Mouse (Mus musculus): ENCODE data around the gene Gm5294.

Gm5294 gene

GRCm38 (mm10) chr5:138819780-138820179, at the start of gene Gm5294:
Gm5294 (plus strand) TSS chr5:138820080.
- DNase-seq: no peak

DNA sequence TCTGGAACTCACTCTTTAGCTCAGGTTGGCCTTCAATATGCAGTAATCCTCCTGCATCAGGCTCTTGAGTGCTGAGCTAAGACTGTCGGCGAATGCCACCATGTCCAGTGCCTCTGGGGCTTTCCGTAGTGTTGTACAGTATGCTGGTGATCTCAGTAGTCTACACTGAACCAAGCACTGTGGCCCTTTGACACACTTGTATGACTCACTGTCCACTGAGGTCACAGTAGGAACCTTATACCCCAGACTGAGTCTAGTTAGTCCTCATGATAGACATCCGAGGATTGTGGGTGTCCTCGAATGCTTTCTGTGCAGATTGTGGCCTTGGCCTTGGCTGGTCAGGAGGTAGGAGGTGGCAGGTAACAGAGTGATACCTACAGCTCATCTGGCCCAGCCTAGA, 44.8 kb upstream of the Gm5294 start:
- no peak for DNase-seq

DNA sequence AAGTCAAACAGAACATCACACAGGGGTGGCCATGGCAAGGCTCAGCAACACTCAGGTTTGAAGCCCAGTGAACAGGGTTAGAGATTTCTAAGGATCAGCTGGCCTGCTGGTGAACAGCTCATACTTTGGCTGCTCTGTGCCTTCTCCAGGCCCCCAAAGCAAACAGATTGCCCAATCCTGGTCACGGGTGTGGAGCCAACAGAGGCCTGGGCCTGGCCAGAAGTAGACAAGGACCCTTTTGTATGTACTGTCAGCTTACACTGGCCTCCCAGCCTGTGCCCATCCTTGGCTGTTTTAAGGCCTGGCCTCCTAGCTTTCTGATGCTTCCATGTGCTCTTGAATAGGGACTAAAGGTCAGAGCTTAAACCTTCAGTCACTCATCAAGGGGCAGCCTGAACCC, 43.5 kb upstream of the Gm5294 start:
- no peak for DNase-seq

GRCm38 (mm10) chr5:138778731-138779463, 41.0 kb upstream of the Gm5294 start:
- no peak for DNase-seq

DNA sequence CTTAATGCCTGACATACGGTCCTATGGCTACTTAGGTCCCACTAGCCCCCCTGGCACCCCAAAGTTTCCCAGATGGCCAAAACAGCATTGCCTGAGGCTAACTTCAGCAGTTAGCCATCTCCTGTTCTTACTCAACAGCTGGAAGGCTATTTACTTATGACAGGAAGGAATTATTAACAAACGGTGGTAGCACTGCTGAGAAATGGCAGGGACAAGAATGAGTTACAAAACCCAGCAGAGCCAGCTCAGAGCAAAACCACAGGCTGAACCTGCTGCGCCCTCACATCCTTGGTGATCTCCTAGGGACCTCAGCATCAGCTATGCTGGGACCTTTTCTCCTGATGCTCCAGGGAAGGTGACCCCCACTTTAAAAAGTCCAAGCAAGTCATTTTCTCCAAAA, 40.2 kb upstream of the Gm5294 start:
- DNase-seq: no peak

GRCm38 (mm10) chr5:138782697-138783096, 37.2 kb upstream of the Gm5294 start:
- no peak for DNase-seq

DNA sequence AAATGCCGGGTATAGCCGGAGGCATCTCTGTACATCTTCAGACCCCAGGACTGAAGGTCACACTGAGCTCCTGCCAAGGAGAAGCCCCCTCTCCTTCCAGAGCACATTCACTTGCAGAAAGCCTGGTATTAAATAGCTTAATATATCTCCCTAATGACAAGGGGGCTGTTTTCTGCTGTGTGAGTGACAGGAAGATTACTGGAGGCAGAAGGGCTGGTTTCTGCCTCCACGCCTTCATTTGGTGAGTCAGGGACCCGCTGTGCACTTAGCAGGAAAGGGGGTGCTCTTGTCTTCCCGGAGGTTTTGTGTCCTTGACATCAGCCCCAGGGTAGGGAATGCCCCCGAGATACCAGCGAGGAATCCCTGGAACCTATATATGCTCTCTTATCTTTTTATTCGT, 36.7 kb upstream of the Gm5294 start:
- no peak for DNase-seq

- no peak for DNase-seq
Measured at GRCm38 (mm10) chr5:138785986-138786515, 33.8 kb upstream of the Gm5294 start.

DNA sequence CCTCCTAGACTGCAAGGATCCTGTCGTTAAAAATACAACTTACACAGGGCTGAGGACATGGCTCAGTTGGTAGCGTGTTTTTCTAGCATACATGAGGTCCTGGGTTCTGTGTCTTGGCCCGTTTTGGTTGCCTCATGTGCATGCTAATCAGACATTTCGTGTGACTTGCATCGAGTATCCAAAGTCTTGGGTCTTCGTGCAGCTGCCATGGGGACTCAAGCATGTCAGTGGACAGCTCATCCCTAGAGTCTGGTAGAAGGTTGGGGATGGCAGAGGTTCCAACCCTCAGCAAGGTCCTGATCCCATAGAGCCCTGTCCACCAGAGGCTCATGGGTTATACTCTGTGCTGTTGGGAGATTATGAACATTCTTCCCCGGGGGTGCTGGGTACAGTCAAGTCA, 32.2 kb upstream of the Gm5294 start:
- DNase-seq: no peak

- no peak for DNase-seq
Measured at GRCm38 (mm10) chr5:138788481-138789211, 31.2 kb upstream of the Gm5294 start.

GRCm38 (mm10) chr5:138790954-138791480, 28.9 kb upstream of the Gm5294 start:
- no peak for DNase-seq

- DNase-seq: no peak
Measured at GRCm38 (mm10) chr5:138801588-138802116, 18.2 kb upstream of the Gm5294 start.

- DNase-seq: no peak
Measured at GRCm38 (mm10) chr5:138804286-138804685, 15.6 kb upstream of the Gm5294 start.

GRCm38 (mm10) chr5:138809767-138810166, 10.1 kb upstream of the Gm5294 start:
- no peak for DNase-seq

DNA sequence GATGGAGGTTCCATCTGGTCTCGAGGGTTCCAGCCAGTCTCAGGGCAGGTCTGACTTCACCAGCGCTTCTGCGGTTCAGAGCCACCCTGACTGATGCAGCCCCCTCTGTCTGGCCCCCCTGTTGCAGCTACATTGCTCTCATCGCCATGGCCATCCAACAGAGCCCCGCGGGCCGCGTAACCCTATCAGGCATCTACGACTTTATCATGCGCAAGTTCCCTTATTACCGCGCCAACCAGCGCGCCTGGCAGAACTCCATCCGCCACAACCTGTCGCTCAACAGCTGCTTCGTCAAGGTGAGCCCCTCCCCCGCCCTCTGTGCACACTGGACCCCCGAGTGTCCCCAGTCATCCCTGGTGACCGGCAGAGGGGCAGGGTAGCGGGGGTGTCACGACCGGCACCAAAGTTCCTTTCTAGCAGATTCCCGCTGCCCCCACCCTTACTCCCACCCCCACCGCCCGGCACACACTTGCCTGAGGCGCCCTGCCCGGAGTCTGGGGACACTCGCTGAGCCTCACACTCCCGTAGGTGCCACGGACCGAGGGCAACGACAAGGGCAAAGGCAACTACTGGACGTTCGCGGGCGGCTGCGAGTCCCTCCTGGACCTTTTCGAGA, 945 bp downstream of the Gm5294 start:
- DNase-seq: no peak

DNA sequence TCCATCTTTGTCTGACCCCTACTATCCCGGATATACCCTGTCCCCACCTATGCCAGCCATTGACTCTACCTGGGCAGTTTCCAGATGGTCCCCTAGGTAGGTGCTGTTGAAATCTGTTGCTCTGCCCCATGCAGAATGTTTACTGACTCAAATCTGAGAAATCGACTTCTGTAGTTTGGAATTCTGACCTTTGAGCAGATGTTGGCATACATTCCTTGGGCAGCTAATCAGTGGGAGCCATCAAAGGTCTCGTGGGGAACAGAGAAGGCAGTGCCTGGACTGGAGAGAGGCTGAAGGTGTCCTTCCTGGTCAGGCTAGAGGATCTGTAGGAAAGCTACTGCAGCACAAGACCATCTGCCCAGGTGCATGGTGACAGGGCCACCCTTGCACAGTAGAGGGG, 5.2 kb downstream of the Gm5294 start:
- DNase-seq: no peak

DNA sequence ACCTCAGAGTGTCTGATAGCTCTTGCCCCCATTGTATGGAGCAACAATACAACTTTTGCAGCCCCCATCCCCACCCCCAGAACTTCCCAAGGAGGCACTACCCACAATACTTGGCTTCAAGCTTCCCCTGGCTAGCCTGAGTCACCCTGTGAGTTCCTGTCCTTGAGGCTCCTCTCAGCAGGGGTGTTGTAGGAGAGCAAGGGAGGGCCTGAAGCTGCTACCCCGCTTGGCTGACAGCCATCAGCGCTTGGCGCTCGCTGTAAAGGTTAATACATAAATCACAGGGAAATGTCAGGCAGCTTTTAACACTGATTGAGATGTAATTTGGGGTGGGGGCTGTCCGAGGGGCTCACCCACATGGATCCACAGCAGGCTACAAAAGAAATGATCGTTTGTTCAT, 13.5 kb downstream of the Gm5294 start:
- DNase-seq: no peak

DNA sequence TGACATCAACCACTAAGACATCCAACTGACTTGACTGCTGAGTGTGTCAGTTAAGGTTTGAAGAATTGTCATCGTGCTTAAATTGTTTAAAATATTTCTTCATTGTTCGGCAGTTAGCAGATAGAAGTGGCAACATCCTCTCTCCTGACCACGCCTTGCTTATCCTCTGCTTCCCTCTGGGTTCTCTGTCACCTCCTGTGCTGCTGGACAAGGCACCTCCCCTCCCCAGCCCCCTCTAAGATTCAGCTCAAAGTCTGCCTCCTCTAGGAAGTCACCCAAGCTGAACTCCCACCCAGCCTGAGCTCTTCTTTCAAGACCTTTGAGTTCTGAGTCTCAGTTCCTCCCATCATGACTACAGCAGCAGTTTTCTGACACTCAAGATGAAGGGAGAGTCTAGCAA, 15.0 kb downstream of the Gm5294 start:
- no peak for DNase-seq

DNA sequence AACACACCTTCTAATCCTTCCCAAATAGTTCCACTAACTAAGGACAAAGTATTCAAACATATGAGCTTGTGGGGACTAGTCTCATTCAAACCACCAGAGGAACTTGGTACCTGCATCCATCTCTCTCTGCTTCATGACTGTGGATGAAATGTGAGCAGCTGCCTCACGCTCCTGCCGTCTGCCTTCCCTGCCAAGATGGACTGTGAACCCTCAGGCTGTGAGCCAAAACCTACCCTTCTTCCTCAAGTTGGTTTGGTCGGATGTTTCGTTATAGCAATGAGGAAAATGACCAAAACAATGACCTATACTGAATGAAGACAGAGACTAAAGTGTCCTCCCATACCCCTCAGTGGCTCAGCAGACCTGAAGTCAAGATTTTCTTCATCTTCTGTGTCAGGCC, 21.1 kb downstream of the Gm5294 start:
- no peak for DNase-seq

DNA sequence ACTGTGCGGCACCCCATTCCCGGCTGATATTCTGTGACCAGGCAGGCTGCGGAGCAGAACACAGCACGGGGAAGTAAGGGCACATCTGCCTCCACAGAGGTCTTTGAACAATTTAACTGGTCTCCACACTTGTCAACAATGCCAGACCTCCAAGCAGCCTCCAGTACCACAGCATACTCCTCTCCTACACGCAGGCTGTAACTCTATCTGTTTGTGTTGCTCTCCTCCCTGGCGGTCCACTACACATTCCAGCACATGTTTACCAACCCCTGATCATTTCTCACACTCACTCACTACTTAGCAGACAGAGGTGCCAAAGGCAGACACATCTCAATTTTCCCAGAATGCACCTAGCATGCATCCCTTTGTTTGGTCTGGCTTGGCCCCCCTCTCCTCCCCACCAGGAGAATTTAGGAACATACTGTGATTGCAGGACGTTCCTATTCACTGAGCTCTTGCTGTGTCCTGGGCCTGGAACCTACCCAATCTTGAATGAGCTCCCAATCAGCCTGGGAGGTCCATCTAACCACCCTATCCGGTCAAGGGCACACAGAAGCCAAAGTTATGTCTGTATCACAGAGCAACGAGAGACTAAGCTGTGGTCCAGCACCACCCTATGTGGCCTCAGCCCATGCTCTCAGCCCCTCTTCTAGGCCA, 23.4 kb downstream of the Gm5294 start:
- no peak for DNase-seq

DNA sequence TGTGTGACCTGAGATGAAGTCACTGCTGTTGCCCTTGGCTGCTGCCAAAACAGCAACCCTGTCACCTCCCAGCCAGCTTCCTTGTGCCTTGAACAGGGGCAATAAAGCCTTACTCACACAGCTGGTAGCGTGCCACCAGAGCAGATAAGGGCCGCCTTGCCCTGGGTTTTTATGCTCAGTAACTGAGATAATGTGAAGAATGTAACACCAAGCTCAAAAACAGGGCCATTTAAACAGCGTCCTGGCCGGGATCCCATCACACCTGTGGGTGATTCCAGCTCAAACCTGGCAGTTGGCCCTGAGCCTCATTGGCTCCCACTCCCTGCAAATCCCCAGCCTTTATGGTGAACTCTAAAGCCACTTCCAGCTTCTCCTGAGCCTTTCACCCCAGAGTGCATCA, 26.6 kb downstream of the Gm5294 start:
- DNase-seq: no peak

DNA sequence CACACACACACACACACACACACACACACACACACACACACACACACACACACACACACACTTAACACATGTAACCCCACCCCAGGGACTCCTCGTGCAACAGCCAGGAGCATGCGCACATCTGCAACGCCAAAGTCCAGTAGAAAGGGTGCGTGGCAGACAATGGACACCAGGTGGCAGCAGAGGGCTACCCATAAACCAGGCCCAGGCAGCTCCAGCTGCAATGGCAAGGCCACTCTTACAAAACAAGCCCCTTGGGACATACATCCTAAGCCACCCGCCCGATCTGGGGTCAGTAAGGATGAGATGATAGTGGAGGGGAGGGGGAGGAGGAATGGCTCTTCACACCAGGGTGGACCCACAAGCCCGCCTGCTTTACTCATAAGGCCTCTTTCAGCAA, 28.2 kb downstream of the Gm5294 start:
- DNase-seq: peak; percentile 88
